Mouse (Mus musculus) spleen, postnatal 4 days (tissue): ENCODE data around the gene Fhl3.
A peak's percentile ranks its signal among the peaks of the same experiment; 100 is the strongest.
"Not testable (repeated sequence)": the region's sequence is repeated elsewhere in the genome, so short reads cannot be mapped to it uniquely, and the experiment has no call there.

Source experiments
- DNase-seq, 2 experiments: peaks; one replicate each; pipeline ENCODE4 v3.0.0; 2022; ENCODE audit warnings: low spot score in 2 of 2

Gene Fhl3

DNA sequence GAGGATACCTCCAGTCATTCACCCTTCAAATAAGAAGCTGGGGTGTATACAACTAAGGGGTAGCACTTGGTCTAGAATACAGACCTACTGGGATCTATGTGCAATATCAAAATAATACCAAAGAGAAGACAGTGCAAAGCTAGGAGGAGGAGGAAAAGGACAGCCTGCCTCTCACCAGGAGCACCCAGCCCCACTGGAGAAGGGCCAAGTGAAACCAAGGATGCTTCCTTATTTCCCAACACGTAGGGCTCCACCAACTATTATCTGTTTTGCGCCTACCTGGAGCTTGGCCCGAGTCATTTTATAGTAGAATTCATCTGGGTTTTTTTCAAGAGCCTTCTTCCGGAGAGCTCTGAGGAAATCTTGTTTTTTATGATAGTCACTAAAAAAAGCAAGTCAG is 17.0 kb upstream of the Fhl3 start:
- DNase-seq = no peak

GRCm38 (mm10) chr4:124685004-124685403 is 15.5 kb upstream of the Fhl3 start:
- no peak for DNase-seq

GRCm38 (mm10) chr4:124685453-124685852 is 15.0 kb upstream of the Fhl3 start:
- DNase-seq = no peak

DNA sequence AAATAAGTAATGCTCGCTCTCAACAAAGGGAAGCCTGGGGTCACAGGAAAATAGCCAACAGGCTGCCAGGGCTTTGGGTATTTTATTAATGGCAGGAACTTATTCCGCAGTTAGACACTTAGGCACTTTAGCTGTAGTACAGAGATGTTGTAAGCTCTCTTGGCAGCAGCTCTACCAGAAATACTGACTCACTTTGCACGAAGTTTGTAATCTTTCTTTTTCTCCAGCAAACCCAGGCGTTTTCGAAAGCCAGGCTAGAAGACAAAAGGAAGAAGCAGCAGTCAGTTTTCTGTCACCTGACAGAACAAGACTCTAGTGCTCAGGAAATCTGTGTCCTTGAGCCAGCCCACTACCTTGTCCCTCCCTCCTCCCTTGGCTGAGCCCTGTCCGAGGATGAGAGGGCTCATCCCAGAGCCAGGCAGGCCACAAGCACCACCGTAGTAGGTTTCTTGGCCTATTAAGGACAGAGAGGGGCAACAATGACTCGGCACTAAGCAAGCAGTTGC is 14.6 kb upstream of the Fhl3 start:
- no peak for DNase-seq

DNA sequence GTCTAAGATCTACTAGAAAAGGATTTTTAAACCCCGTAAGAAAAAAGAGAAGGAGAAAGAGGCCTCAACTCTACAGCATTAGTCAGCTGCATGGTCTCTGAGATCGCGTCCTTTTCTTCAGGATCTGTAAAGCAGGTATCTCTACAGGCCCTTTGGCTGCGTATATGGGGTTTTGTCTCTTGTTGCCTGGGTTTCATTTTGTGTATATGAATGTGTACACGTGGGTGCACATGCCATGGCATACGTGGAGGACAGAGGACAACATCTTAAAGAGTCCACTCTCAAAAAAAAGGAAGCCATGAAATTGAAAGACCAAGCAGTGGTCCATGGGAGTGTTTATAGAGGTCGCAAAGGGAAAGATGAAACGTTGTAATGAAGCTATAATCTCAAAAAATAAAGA is 9.0 kb upstream of the Fhl3 start:
- no peak for DNase-seq

GRCm38 (mm10) chr4:124692416-124692861 is 8.1 kb upstream of the Fhl3 start:
- no peak for DNase-seq

DNA sequence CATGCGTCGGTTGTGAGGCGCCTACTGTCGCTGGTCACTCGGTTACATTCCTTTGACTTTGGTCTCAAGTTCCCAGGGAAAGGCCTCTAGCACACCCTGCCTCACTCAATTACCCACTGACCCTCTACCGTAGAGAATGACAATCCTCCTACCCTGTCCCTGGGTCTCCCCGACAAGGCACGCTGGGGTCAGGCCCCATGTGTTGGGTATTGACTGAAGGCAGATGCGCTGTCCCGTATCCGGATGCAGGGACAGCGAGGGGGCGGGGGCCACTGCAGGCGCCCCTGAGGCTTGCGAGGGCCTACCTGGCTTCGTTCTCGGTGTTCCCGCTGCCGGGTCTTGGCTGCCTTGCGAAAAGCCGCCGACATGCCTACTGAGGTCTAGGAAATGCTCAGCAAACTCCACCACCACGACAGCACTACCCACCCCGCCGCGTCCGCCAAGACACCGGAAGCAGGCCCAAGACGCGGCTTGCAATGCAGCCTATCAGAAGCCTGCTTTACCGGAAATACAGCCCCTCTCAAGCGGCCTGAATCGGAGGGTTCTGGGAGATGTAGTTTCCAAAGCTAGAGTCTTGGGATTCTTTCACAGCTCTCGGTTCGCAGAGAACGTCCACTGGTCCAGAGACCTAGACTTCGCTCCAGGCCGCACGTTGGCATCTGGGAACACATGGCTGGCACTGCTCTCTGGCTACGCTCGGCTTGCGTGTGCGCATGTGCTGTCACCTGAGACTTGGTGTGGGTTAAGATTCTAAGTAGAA is 7.2 kb upstream of the Fhl3 start, which contains the start of gene Utp11:
Gene Utp11, minus strand, starts transcription at position 466 of the 760 bp plus-strand sequence.
- peak; percentile 81 to 91 for DNase-seq

DNA sequence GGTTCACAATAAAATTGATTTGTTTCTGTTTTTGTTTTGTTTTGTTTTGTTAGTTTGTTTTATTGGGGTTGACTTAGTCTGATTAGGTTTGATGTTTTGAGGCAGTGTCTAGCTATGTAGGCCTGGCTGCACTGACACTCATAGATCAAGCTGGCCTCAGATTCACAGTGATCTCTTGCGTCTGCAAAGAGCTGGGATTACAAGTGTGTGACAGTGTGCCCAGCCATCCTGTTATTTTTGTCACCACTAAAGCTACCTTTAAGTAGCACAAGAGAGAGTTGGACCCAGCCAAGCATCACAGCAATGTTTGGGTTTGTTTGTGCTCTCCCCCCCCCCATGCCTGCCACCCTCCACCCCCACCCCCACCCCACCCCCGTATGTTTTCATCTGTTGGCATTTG is 5.9 kb upstream of the Fhl3 start:
- DNase-seq = no peak

DNA sequence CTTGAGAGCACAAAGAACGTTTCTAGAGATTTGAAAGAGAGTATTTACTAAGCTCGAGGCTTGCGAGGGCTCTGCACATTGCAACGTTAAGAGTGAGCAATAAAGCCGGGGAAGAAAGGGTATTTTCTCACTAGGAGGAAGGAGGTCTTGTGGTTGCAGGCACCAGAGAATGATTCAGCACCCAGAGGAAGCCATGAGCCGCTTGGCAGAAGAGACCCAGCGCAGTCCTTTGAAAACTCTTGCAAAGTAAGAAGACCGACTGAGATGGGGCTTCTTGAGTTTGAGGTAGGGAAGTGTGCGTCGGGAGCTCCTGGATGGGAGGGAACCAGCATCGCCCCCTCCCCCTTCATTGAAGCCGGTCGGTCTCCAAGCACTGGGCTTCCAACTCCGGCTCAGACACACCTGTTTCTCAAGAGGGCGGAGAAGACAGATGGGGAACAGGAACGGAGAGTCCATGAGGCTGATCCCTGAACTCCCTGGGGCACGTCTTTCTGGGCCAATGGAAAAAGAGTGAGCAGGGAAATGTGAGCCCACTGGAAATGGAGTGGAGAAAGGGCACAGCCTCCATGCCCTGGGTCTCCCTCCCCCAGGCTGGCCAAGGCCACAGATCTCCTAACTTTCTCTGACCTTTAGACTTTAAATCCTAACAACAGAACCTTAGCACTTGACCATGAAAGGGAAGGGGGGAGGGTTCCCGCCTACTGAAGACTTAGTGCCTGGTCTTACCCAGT is 4.5 kb upstream of the Fhl3 start:
- no peak for DNase-seq

GRCm38 (mm10) chr4:124699791-124700190 is 710 bp upstream of the Fhl3 start:
- no peak for DNase-seq

GRCm38 (mm10) chr4:124701052-124701845 is 748 bp downstream of the Fhl3 start:
- DNase-seq = peak in 1 of 2 experiments; percentile 25

DNA sequence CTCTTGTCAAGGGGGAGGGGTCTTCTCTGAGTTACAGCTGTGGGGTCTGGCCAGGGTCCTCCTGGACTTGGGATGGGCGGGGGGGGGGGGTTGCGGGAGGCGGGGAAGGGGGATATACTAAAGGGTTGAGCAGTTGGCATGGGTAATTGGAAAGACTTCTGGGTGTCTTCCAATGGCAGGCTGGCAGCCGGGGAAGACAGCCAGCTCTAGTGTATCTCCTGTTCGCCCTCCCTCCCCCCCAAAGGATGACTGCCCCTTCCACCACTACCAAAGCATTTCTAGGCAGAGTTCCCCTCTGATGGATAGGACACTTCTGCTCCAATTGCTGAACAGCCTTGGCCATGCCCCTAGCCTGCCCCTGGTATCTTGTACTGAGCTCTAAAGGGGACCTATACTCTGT is 1.4 kb downstream of the Fhl3 start:
- DNase-seq = no peak

- DNase-seq = no peak
Observed at GRCm38 (mm10) chr4:124703406-124703805, 2.9 kb downstream of the Fhl3 start.

DNA sequence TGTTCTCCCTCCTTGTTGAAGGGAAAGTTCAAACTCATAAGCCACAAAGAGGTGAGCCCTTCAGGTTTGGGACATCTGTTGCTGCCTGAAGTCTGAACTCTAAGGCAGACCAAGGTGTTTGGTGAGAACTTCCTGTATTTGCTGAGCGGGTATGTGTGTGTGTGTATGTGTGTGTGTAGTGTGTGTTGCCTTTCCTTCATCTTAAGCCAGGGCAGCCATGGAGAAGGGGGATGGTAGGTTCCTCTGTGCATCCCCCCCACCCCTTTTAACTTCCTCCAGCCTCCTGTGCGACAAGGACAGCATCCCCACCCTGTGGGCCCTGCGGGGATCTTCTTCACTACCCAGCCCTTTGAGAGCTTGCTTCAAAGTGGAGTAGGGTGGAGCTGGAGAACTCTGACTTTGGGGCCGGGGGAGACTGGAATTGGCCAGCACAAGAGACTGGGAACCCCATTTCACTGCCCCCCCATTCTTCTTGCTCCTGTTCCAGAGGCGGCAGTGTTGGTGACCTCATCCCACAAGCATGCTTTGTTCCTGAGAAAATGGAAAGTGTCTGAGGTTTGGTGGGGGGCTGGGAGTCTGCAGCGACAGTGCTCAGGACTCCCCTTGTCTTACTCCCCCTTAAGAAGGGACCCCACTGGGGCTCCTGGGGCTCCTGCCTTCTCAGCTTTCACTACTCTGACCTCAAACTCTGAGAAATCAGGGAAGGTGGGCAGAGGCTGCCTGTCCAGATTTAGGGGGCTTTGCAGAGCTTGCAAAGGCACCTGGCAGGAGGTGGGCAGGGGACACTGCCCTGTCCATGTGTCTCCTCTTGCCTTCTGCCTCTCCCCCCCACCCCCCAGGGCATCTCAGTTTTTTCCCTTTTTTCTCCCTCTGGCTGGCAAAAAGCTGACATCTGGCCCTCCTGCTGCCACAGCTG is 3.6 kb downstream of the Fhl3 start:
- DNase-seq = no peak

DNA sequence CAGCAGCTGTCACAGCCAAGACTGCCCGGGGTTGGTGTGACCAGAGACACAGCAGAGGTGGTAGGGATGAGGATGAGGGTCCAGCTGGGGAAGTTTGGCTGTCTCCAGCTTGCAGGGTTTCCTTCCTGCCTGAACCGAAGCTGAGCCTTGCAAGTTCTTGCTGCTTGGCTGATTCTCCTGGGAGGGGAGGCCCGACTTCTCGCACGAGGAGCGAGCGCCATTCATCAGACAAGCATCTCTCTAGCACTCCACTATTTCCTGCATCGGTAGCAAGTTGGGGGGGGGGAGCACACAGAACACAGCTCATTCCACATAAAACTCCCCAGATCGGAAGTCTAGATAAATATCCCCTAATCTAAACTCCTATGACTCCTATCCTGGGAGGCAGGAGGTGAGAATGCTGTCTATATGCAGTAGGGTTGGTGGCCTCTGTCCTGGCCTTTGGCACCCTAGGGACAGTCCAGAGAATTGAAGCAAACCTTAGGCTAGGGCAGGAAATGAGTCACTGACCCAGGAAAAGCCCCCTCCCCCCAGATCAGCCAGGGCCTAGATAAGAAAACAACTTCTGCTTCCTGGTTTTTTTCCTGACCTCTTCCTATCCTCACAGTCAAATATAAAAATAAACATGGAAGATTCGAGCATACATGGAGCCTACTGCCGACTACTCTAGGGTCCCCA is 4.4 kb downstream of the Fhl3 start:
- no peak for DNase-seq

GRCm38 (mm10) chr4:124705661-124706269 is 5.3 kb downstream of the Fhl3 start:
- DNase-seq = no peak

- not testable (repeated sequence) for DNase-seq
Observed at GRCm38 (mm10) chr4:124707381-124708199, 7.1 kb downstream of the Fhl3 start.

DNA sequence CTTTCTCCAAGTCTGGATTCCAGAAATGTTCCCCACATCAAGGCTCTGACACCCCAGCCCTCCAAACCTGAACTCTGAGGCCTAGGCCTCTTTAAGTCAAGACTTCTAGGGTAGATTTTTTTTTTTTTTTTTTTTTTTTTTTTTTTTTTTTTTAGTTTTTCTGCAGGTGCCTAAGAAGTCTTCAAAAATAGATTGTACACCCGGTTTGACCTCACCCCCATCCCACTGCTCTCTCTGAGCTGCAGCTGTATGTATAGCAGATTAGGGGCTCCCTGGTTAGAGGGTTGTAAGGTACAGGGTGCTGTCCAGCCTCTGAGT is 7.7 kb downstream of the Fhl3 start:
- not testable (repeated sequence) for DNase-seq
